Mouse (Mus musculus) heart, embryonic 13.5 days (tissue): ENCODE measurements around the gene Tmem223. TPM values are rescaled to one million over a fixed set of nuclear protein-coding genes. Genes with fewer than 3 reads are reported as not detected.

Experiments
- ATAC-seq: fragments of 200-750 bp; cut with Nextera tagmentation; 2 replicates; pipeline ENCODE4 v1.8.0; 2017; ENCODE audit warnings: moderate TSS enrichment; ENCODE audit not compliant: insufficient number of reproducible peaks, low FRiP score, low TSS enrichment; ENCODE audit errors: extremely low read depth
- H3K27ac ChIP-seq: fragments of 300-500 bp; sonication (generic); replicated peaks from 2 replicates; pipeline ENCODE4 v1.5.1; 2015; ENCODE audit warnings: moderate library complexity, mild to moderate bottlenecking, inconsistent platforms
- H3K27me3 ChIP-seq: fragments of 300-500 bp; sonication (generic); replicated peaks from 2 replicates; pipeline ENCODE4 v1.6.1; 2015; ENCODE audit warnings: mild to moderate bottlenecking, inconsistent platforms
- H3K36me3 ChIP-seq: fragments of 300-500 bp; sonication (generic); 2 replicates; pipeline ENCODE4 v1.6.1; 2015; ENCODE audit warnings: mild to moderate bottlenecking, inconsistent platforms
- H3K4me1 ChIP-seq: fragments of 300-500 bp; sonication (generic); 2 replicates; pipeline ENCODE4 v1.6.1; 2015; ENCODE audit warnings: inconsistent platforms
- H3K4me2 ChIP-seq: fragments of 300-500 bp; sonication (generic); 2 replicates; pipeline ENCODE4 v1.6.1; 2015; ENCODE audit warnings: inconsistent platforms, mild to moderate bottlenecking, moderate library complexity
- H3K4me3 ChIP-seq: fragments of 300-500 bp; sonication (generic); 2 replicates; pipeline ENCODE4 v1.5.1; 2015; ENCODE audit warnings: moderate library complexity, mild to moderate bottlenecking, inconsistent platforms
- H3K9ac ChIP-seq: fragments of 300-500 bp; sonication (generic); 2 replicates; pipeline ENCODE4 v1.6.1; 2015; ENCODE audit warnings: inconsistent platforms, mild to moderate bottlenecking, moderate library complexity
- H3K9me3 ChIP-seq: fragments of 300-500 bp; sonication (generic); 2 replicates; pipeline ENCODE4 v1.6.1; 2016; ENCODE audit warnings: inconsistent platforms
- WGBS: fragments of 180-500 bp; shearing (Covaris S2); methylation state at CpG from one replicate; pipeline ENCODE4 v1.1.7; 2015; ENCODE audit warnings: mixed read lengths; 5-methylcytosine and 5-hydroxymethylcytosine counted together
- polyA plus RNA-seq: library from polyadenylated mRNA; unstranded; fragments of >200 nt; fragmentation: Nextera tagmentation; extraction: Ambion mirVana; gene quantifications from 2 replicates; pipeline ENCODE4 v1.2.1, GENCODE M21; 2015

Tmem223 gene
- polyA plus RNA-seq, 1 experiment from 2014 or later: 154 TPM

- peak overlapping the region; percentile 89; the same call in 1 of the 2 replicates for H3K9ac ChIP-seq
- H3K36me3 ChIP-seq: peaks cover 53% of the 10 kb centered on the region
- peak overlapping the region; percentile 73 for H3K4me3 ChIP-seq
- no peaks in the 10 kb centered on the region for H3K27me3 ChIP-seq
- 50% methylated on average over 3 of the region's 3 CpGs for WGBS
- ATAC-seq: no peak
- H3K4me1 ChIP-seq: peaks cover 35% of the 10 kb centered on the region
- H3K9me3 ChIP-seq: no peaks in the 10 kb centered on the region
- no peak overlapping the region for H3K27ac ChIP-seq
- H3K4me2 ChIP-seq: peak overlapping the region; percentile 87
Observed at GRCm38 (mm10) chr19:8755652-8756051, 15.1 kb upstream of the Tmem223 start.

- Histone ChIP-seq H3K27ac (peak within 1 kb of the TSS; percentile 89), H3K4me1 (peaks cover 35% of the 10 kb centered on the region), H3K27me3 (no peaks in the 10 kb centered on the region), H3K36me3 (peaks cover 41% of the 10 kb centered on the region), H3K9ac (peak within 1 kb of the TSS; percentile 89), H3K4me3 (peak within 1 kb of the TSS; percentile 73), H3K9me3 (no peaks in the 10 kb centered on the region), H3K4me2 (peak within 1 kb of the TSS; percentile 87)
- peak; percentile 94 for ATAC-seq
- under 1% methylated on average over 74 of the region's 75 CpGs for WGBS
Observed at GRCm38 (mm10) chr19:8756635-8757387, 14.0 kb upstream of the Tmem223 start, which contains the start of gene Nxf1. Nxf1 (plus strand) TSS chr19:8757073.

GRCm38 (mm10) chr19:8757471-8757998, 13.3 kb upstream of the Tmem223 start:
- H3K4me1 ChIP-seq: peaks cover 35% of the 10 kb centered on the region
- peak overlapping the region; percentile 73 for H3K4me3 ChIP-seq
- peaks cover 39% of the 10 kb centered on the region for H3K36me3 ChIP-seq
- H3K9ac ChIP-seq: peak overlapping the region; percentile 89
- peak overlapping the region; percentile 89 for H3K27ac ChIP-seq
- H3K27me3 ChIP-seq: no peaks in the 10 kb centered on the region
- ATAC-seq: no peak
- WGBS: 3% methylated on average over 14 of the region's 14 CpGs
- no peaks in the 10 kb centered on the region for H3K9me3 ChIP-seq
- H3K4me2 ChIP-seq: peak overlapping the region; percentile 87

DNA sequence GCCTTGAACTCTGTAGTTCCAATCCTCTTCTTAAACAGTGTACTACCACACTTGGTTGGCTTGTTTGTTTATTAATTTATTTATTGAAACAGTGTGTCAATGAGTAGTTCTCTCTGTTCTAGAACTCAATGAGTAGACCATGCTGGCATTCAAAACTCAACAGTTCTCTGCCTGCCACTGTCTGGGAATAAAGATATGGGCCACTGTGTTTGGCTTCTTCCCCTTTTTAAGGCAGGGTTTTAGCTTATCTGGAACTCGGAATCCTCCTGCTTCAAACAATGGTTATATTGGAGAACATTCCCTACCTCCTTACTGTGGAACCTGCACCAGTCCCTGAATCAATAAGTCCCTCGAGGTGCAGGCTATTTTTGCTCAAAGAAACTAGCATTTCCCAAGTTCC, 11.9 kb upstream of the Tmem223 start:
- Histone ChIP-seq H3K27me3 (no peaks in the 10 kb centered on the region), H3K4me2 (peak overlapping the region; percentile 87), H3K4me1 (peaks cover 35% of the 10 kb centered on the region), H3K9ac (0 out of 2 replicates have a peak overlapping the region, but pooled peaks have one; percentile 89), H3K4me3 (peak overlapping the region; percentile 73), H3K9me3 (no peaks in the 10 kb centered on the region), H3K27ac (no peak overlapping the region), H3K36me3 (peaks cover 39% of the 10 kb centered on the region)
- WGBS: 70% methylated on average over 2 of the region's 2 CpGs
- ATAC-seq: no peak

DNA sequence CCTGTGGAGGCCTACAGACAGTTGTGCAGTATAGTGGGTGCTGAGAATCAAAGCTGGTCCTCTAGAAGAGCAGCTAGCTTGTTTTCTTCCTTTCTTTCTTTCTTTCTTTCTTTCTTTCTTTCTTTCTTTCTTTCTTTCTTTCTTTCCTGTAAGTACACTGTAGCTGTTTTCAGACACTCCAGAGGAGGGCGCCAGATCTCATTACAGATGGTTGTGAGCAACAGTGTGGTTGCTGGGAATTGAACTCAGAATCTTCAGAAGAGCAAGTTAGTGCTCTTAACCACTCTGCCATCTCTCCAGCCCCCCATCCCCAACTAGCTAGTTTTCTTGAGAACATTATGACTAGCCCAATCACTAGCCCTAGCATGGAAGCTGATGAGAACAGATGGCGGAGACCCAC, 10.0 kb upstream of the Tmem223 start:
- H3K9ac ChIP-seq: no peak overlapping the region
- H3K4me3 ChIP-seq: no peak overlapping the region
- no peaks in the 10 kb centered on the region for H3K27me3 ChIP-seq
- H3K9me3 ChIP-seq: 0 out of 2 replicates have a peak, but pooled peaks cover 4% of the 10 kb centered on the region
- H3K36me3 ChIP-seq: peaks cover 41% of the 10 kb centered on the region
- peaks cover 26% of the 10 kb centered on the region for H3K4me1 ChIP-seq
- no peak overlapping the region for H3K4me2 ChIP-seq
- no peak overlapping the region for H3K27ac ChIP-seq
- WGBS: 90% methylated on average over 2 of the region's 2 CpGs
- no peak for ATAC-seq

GRCm38 (mm10) chr19:8763276-8763675, 7.5 kb upstream of the Tmem223 start:
- no peak for ATAC-seq
- no peak overlapping the region for H3K4me2 ChIP-seq

GRCm38 (mm10) chr19:8765562-8765961, 5.2 kb upstream of the Tmem223 start:
- H3K4me2 ChIP-seq: no peak overlapping the region
- WGBS: 92% methylated on average over 9 of the region's 9 CpGs

More at GRCm38 (mm10) chr19:8763276-8763675, 7.5 kb upstream of the Tmem223 start:
- Histone ChIP-seq H3K9ac (no peak overlapping the region), H3K36me3 (peaks cover 63% of the 10 kb centered on the region), H3K4me1 (peaks cover 10% of the 10 kb centered on the region), H3K27me3 (no peaks in the 10 kb centered on the region), H3K27ac (no peak overlapping the region), H3K4me3 (no peak overlapping the region), H3K9me3 (0 out of 2 replicates have a peak, but pooled peaks cover 4% of the 10 kb centered on the region)
- WGBS: 75% methylated on average over 4 of the region's 4 CpGs

GRCm38 (mm10) chr19:8772996-8773395, 2.2 kb downstream of the Tmem223 start:
- Histone ChIP-seq H3K9ac (peak overlapping the region; percentile 93), H3K27ac (peak overlapping the region; percentile 98), H3K4me2 (peak overlapping the region; percentile 92), H3K36me3 (peaks cover 67% of the 10 kb centered on the region), H3K9me3 (no peaks in the 10 kb centered on the region), H3K4me1 (peaks cover 38% of the 10 kb centered on the region), H3K27me3 (no peaks in the 10 kb centered on the region), H3K4me3 (peak overlapping the region; percentile 83)
- WGBS: 56% methylated on average over 5 of the region's 5 CpGs
- no peak for ATAC-seq

More at GRCm38 (mm10) chr19:8765562-8765961, 5.2 kb upstream of the Tmem223 start:
- 0 out of 2 replicates have a peak, but pooled peaks cover 4% of the 10 kb centered on the region for H3K9me3 ChIP-seq
- no peak for ATAC-seq
- no peaks in the 10 kb centered on the region for H3K27me3 ChIP-seq
- H3K9ac ChIP-seq: no peak overlapping the region
- H3K36me3 ChIP-seq: peaks cover 86% of the 10 kb centered on the region
- peaks cover 5% of the 10 kb centered on the region for H3K4me1 ChIP-seq
- no peak overlapping the region for H3K27ac ChIP-seq
- H3K4me3 ChIP-seq: no peak overlapping the region

- 45% methylated on average over 6 of the region's 6 CpGs for WGBS
- Histone ChIP-seq H3K36me3 (peaks cover 67% of the 10 kb centered on the region), H3K27me3 (no peaks in the 10 kb centered on the region), H3K9ac (peak overlapping the region; percentile 93), H3K27ac (peak overlapping the region; percentile 98), H3K4me1 (peaks cover 38% of the 10 kb centered on the region), H3K9me3 (no peaks in the 10 kb centered on the region), H3K4me2 (peak overlapping the region; percentile 92), H3K4me3 (peak overlapping the region; percentile 83)
- no peak for ATAC-seq
Observed at GRCm38 (mm10) chr19:8773409-8773808, 2.6 kb downstream of the Tmem223 start.

- Histone ChIP-seq H3K27ac (peak within 1 kb of the TSS; percentile 98), H3K27me3 (no peaks in the 10 kb centered on the region), H3K9ac (peak within 1 kb of the TSS; percentile 93), H3K9me3 (no peaks in the 10 kb centered on the region), H3K36me3 (peaks cover 67% of the 10 kb centered on the region), H3K4me1 (peaks cover 38% of the 10 kb centered on the region), H3K4me2 (peak within 1 kb of the TSS; percentile 92), H3K4me3 (peak within 1 kb of the TSS; percentile 83)
- peak; percentile 87 for ATAC-seq
- WGBS: under 1% methylated on average over 53 of the region's 68 CpGs
Observed at GRCm38 (mm10) chr19:8774086-8774835, 3.5 kb downstream of the Tmem223 start, which contains the start of gene Tmem179b. Tmem179b (minus strand) TSS chr19:8774467.

DNA sequence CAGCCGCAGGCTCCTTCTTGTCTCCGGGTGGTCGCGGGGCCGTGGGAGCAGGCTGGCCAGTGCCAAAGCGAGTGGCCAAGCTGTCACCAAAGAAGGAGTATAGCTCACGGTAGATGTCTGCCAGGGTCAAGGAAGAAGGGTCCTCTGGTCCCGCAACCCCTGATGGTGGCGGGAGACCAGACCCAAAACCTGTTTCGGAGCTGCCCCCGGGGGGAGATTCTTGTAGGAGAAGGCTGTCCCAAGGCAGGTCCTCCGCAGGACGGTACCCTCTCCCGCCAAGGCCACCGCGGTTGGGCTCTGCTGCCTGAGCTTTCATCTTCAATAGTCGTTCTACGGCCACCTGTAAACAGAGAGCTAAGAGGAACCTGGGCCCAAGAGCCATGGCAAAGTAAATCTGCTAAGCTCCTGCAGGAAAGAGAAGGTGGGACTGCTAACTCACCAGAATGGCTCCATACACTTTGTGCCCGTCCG, 4.2 kb downstream of the Tmem223 start:
- Histone ChIP-seq H3K27me3 (no peaks in the 10 kb centered on the region), H3K4me2 (peak overlapping the region; percentile 92), H3K36me3 (peaks cover 64% of the 10 kb centered on the region), H3K27ac (peak overlapping the region; percentile 98), H3K4me3 (peak overlapping the region; percentile 83), H3K9me3 (no peaks in the 10 kb centered on the region), H3K4me1 (peaks cover 38% of the 10 kb centered on the region), H3K9ac (peak overlapping the region; percentile 93)
- no peak for ATAC-seq
- 3% methylated on average over 20 of the region's 20 CpGs for WGBS
